Mouse (Mus musculus): ENCODE results near the gene Gm29609. TPM values are rescaled to one million over a fixed set of nuclear protein-coding genes. Genes with fewer than 3 reads are reported as not detected.

Gm29609 gene
- total and polyA plus RNA-seq, 3 experiments: 0.57 to 2.7 (median 1.2) TPM

Other genes with a start within 250 kb of the Gm29609 start
Only the 20 nearest of the 22 such genes appear.
- not detected in 2 replicates for gene Tcf23, start 211.2 kb downstream of the Gm29609 start, total RNA-seq (2012; rRNA removed)
- gene Tcf23, start 211.2 kb downstream of the Gm29609 start, total RNA-seq (2014; rRNA removed): not detected in 2 replicates
- not detected in 2 replicates for gene Tcf23, start 211.2 kb downstream of the Gm29609 start, polyA plus RNA-seq (2012; ENCODE audit: insufficient read length, low read depth)
- gene Atraid, start 131.6 kb downstream of the Gm29609 start, total RNA-seq (2012; rRNA removed): 48.8 and 58.0 TPM in 2 replicates
- gene Atraid, start 131.6 kb downstream of the Gm29609 start, total RNA-seq (2014; rRNA removed): 88.7 TPM in 2 replicates
- gene Atraid, start 131.6 kb downstream of the Gm29609 start, polyA plus RNA-seq (2012; ENCODE audit: insufficient read length, low read depth): 52.7 and 60.1 TPM in 2 replicates
- gene Slc5a6, start 131.0 kb downstream of the Gm29609 start, total RNA-seq (2012; rRNA removed): 10.9 and 15.4 TPM in 2 replicates
- 8.9 and 9.0 TPM in 2 replicates for gene Slc5a6, start 131.0 kb downstream of the Gm29609 start, total RNA-seq (2014; rRNA removed)
- gene Slc5a6, start 131.0 kb downstream of the Gm29609 start, polyA plus RNA-seq (2012; ENCODE audit: insufficient read length, low read depth): 17.1 and 18.6 TPM in 2 replicates
- gene Cad, start 125.1 kb downstream of the Gm29609 start, total RNA-seq (2012; rRNA removed): 106 and 135 TPM in 2 replicates
- gene Cad, start 125.1 kb downstream of the Gm29609 start, total RNA-seq (2014; rRNA removed): 43.1 and 44.3 TPM in 2 replicates
- 108 and 123 TPM in 2 replicates for gene Cad, start 125.1 kb downstream of the Gm29609 start, polyA plus RNA-seq (2012; ENCODE audit: insufficient read length, low read depth)
- not detected in 2 replicates for gene Dnajc5g, start 73.6 kb downstream of the Gm29609 start, total RNA-seq (2012; rRNA removed)
- not detected in 2 replicates for gene Dnajc5g, start 73.6 kb downstream of the Gm29609 start, total RNA-seq (2014; rRNA removed)
- not detected in 2 replicates for gene Dnajc5g, start 73.6 kb downstream of the Gm29609 start, polyA plus RNA-seq (2012; ENCODE audit: insufficient read length, low read depth)
- gene Slc30a3, start 71.7 kb downstream of the Gm29609 start, total RNA-seq (2012; rRNA removed): not detected in 2 replicates
- gene Slc30a3, start 71.7 kb downstream of the Gm29609 start, total RNA-seq (2014; rRNA removed): not detected in 2 replicates
- not detected in 2 replicates for gene Slc30a3, start 71.7 kb downstream of the Gm29609 start, polyA plus RNA-seq (2012; ENCODE audit: insufficient read length, low read depth)
- gene Trim54, start 63.2 kb downstream of the Gm29609 start, total RNA-seq (2012; rRNA removed): not detected in 2 replicates
- not detected in 2 replicates for gene Trim54, start 63.2 kb downstream of the Gm29609 start, total RNA-seq (2014; rRNA removed)
- gene Trim54, start 63.2 kb downstream of the Gm29609 start, polyA plus RNA-seq (2012; ENCODE audit: insufficient read length, low read depth): not detected in 2 replicates
- gene Ucn, start 41.1 kb downstream of the Gm29609 start, total RNA-seq (2012; rRNA removed): not detected in 2 replicates
- not detected in 2 replicates for gene Ucn, start 41.1 kb downstream of the Gm29609 start, total RNA-seq (2014; rRNA removed)
- not detected in 2 replicates for gene Ucn, start 41.1 kb downstream of the Gm29609 start, polyA plus RNA-seq (2012; ENCODE audit: insufficient read length, low read depth)
- 24.0 and 30.3 TPM in 2 replicates for gene Mpv17, start 25.7 kb downstream of the Gm29609 start, total RNA-seq (2012; rRNA removed)
- 37.6 and 39.7 TPM in 2 replicates for gene Mpv17, start 25.7 kb downstream of the Gm29609 start, total RNA-seq (2014; rRNA removed)
- gene Mpv17, start 25.7 kb downstream of the Gm29609 start, polyA plus RNA-seq (2012; ENCODE audit: insufficient read length, low read depth): 32.8 and 40.4 TPM in 2 replicates
- gene Gtf3c2, start 233 bp upstream of the Gm29609 start, total RNA-seq (2012; rRNA removed): 49.4 and 51.2 TPM in 2 replicates
- gene Gtf3c2, start 233 bp upstream of the Gm29609 start, total RNA-seq (2014; rRNA removed): 19.4 and 22.8 TPM in 2 replicates
- gene Gtf3c2, start 233 bp upstream of the Gm29609 start, polyA plus RNA-seq (2012; ENCODE audit: insufficient read length, low read depth): 96.9 and 99.5 TPM in 2 replicates
- 61.5 and 73.9 TPM in 2 replicates for gene Snx17, start 13.3 kb upstream of the Gm29609 start, total RNA-seq (2012; rRNA removed)
- gene Snx17, start 13.3 kb upstream of the Gm29609 start, total RNA-seq (2014; rRNA removed): 52.6 and 56.7 TPM in 2 replicates
- 59.2 and 63.9 TPM in 2 replicates for gene Snx17, start 13.3 kb upstream of the Gm29609 start, polyA plus RNA-seq (2012; ENCODE audit: insufficient read length, low read depth)
- 56.8 and 75.0 TPM in 2 replicates for gene Eif2b4, start 13.5 kb upstream of the Gm29609 start, total RNA-seq (2012; rRNA removed)
- gene Eif2b4, start 13.5 kb upstream of the Gm29609 start, total RNA-seq (2014; rRNA removed): 26.8 and 29.0 TPM in 2 replicates
- gene Eif2b4, start 13.5 kb upstream of the Gm29609 start, polyA plus RNA-seq (2012; ENCODE audit: insufficient read length, low read depth): 99.5 and 106 TPM in 2 replicates
- gene Zfp513, start 22.4 kb upstream of the Gm29609 start, total RNA-seq (2012; rRNA removed): 6.9 and 7.4 TPM in 2 replicates
- gene Zfp513, start 22.4 kb upstream of the Gm29609 start, total RNA-seq (2014; rRNA removed): 2.4 and 3.6 TPM in 2 replicates
- 10.2 and 12.8 TPM in 2 replicates for gene Zfp513, start 22.4 kb upstream of the Gm29609 start, polyA plus RNA-seq (2012; ENCODE audit: insufficient read length, low read depth)
- 182 and 225 TPM in 2 replicates for gene Ppm1g, start 40.8 kb upstream of the Gm29609 start, total RNA-seq (2012; rRNA removed)
- gene Ppm1g, start 40.8 kb upstream of the Gm29609 start, total RNA-seq (2014; rRNA removed): 96.9 and 97.8 TPM in 2 replicates
- 366 and 383 TPM in 2 replicates for gene Ppm1g, start 40.8 kb upstream of the Gm29609 start, polyA plus RNA-seq (2012; ENCODE audit: insufficient read length, low read depth)
- 36.6 and 40.4 TPM in 2 replicates for gene Nrbp1, start 61.0 kb upstream of the Gm29609 start, total RNA-seq (2012; rRNA removed)
- gene Nrbp1, start 61.0 kb upstream of the Gm29609 start, total RNA-seq (2014; rRNA removed): 40.5 and 41.5 TPM in 2 replicates
- gene Nrbp1, start 61.0 kb upstream of the Gm29609 start, polyA plus RNA-seq (2012; ENCODE audit: insufficient read length, low read depth): 34.5 and 36.1 TPM in 2 replicates
- not detected in 2 replicates for gene Gm9970, start 61.3 kb upstream of the Gm29609 start, total RNA-seq (2012; rRNA removed)
- gene Gm9970, start 61.3 kb upstream of the Gm29609 start, total RNA-seq (2014; rRNA removed): not detected in 2 replicates
- gene Gm9970, start 61.3 kb upstream of the Gm29609 start, polyA plus RNA-seq (2012; ENCODE audit: insufficient read length, low read depth): not detected in 2 replicates
- gene Krtcap3, start 71.8 kb upstream of the Gm29609 start, total RNA-seq (2012; rRNA removed): 13.9 and 14.1 TPM in 2 replicates
- gene Krtcap3, start 71.8 kb upstream of the Gm29609 start, total RNA-seq (2014; rRNA removed): 9.8 and 10.0 TPM in 2 replicates
- gene Krtcap3, start 71.8 kb upstream of the Gm29609 start, polyA plus RNA-seq (2012; ENCODE audit: insufficient read length, low read depth): 8.6 and 11.3 TPM in 2 replicates
- gene Ift172, start 111.2 kb upstream of the Gm29609 start, total RNA-seq (2012; rRNA removed): 11.1 and 21.5 TPM in 2 replicates
- 4.3 and 6.1 TPM in 2 replicates for gene Ift172, start 111.2 kb upstream of the Gm29609 start, total RNA-seq (2014; rRNA removed)
- 8.5 and 9.2 TPM in 2 replicates for gene Ift172, start 111.2 kb upstream of the Gm29609 start, polyA plus RNA-seq (2012; ENCODE audit: insufficient read length, low read depth)
- gene Fndc4, start 116.2 kb upstream of the Gm29609 start, total RNA-seq (2012; rRNA removed): 0.13 and 0.34 TPM in 2 replicates
- gene Fndc4, start 116.2 kb upstream of the Gm29609 start, total RNA-seq (2014; rRNA removed): not detected in 2 replicates
- not detected in 2 replicates for gene Fndc4, start 116.2 kb upstream of the Gm29609 start, polyA plus RNA-seq (2012; ENCODE audit: insufficient read length, low read depth)
- 0.08 TPM in 1 of 2 replicates, not detected in the other for gene Gckr, start 117.5 kb upstream of the Gm29609 start, total RNA-seq (2012; rRNA removed)
- gene Gckr, start 117.5 kb upstream of the Gm29609 start, total RNA-seq (2014; rRNA removed): not detected in 2 replicates
- gene Gckr, start 117.5 kb upstream of the Gm29609 start, polyA plus RNA-seq (2012; ENCODE audit: insufficient read length, low read depth): not detected in 2 replicates